Mouse (Mus musculus) myocyte (in vitro differentiated cells): ENCODE measurements around the gene Egln3. TPM values are rescaled to one million over a fixed set of nuclear protein-coding genes. Genes with fewer than 3 reads are reported as not detected.

Source experiments
- H3K27me3 ChIP-seq: one replicate; pipeline ENCODE4 v1.6.1; 2011; ENCODE audit not compliant: control insufficient read depth, insufficient read depth, insufficient read length
- H3K36me3 ChIP-seq: one replicate; pipeline ENCODE4 v1.6.1; 2011; ENCODE audit not compliant: control insufficient read depth, insufficient read depth
- H3K4me2 ChIP-seq: one replicate; pipeline ENCODE4 v1.6.1; 2011; ENCODE audit warnings: low read depth, control low read depth
- H3K4me3 ChIP-seq: one replicate; pipeline ENCODE4 v1.5.1; 2011; ENCODE audit warnings: mild to moderate bottlenecking, control low read depth, moderate library complexity
- H3K79me2 ChIP-seq: one replicate; pipeline ENCODE4 v1.6.1; 2011; ENCODE audit not compliant: control insufficient read depth, insufficient read depth
- H3ac ChIP-seq: one replicate; pipeline ENCODE4 v1.6.1; 2011; ENCODE audit not compliant: control insufficient read depth, insufficient read length
- CEBPB ChIP-seq: IDR thresholded peaks from 2 replicates; pipeline ENCODE4 v1.6.1; 2011; ENCODE audit warnings: mild to moderate bottlenecking, moderate library complexity; ENCODE audit not compliant: poor library complexity, insufficient read depth, severe bottlenecking
- E2F4 ChIP-seq: IDR thresholded peaks from one replicate; pipeline ENCODE4 v1.6.1; 2011; ENCODE audit warnings: mild to moderate bottlenecking, control low read depth, moderate library complexity; ENCODE audit not compliant: insufficient read depth
- MAX ChIP-seq: IDR thresholded peaks from one replicate; pipeline ENCODE4 v1.6.1; 2011; ENCODE audit warnings: low read depth, mild to moderate bottlenecking, control low read depth
- MYOD1 ChIP-seq, 3 experiments: IDR thresholded peaks; one replicate each; pipeline ENCODE4 v1.6.1; 2011; ENCODE audit warnings: control low read depth in 2 of 3, low read depth in 2 of 3, mild to moderate bottlenecking in 2 of 3, moderate library complexity in 1 of 3; ENCODE audit not compliant: insufficient read length in 2 of 3, control insufficient read depth in 1 of 3
- MYOG ChIP-seq, 3 experiments: IDR thresholded peaks; one replicate each; pipeline ENCODE4 v1.6.1; 2011; ENCODE audit warnings: control low read depth in 2 of 3, low read depth in 2 of 3, mild to moderate bottlenecking in 2 of 3; ENCODE audit not compliant: insufficient read length in 2 of 3, control insufficient read depth in 1 of 3, insufficient read depth in 1 of 3
- POLR2A ChIP-seq: IDR thresholded peaks from one replicate; pipeline ENCODE4 v1.6.1; 2011; ENCODE audit warnings: low read depth, mild to moderate bottlenecking, control low read depth, moderate library complexity; ENCODE audit not compliant: insufficient read length
- POLR2AphosphoS2 ChIP-seq: IDR thresholded peaks from one replicate; pipeline ENCODE4 v1.6.1; 2011; ENCODE audit warnings: low read depth, control low read depth; ENCODE audit not compliant: insufficient read length
- REST ChIP-seq: IDR thresholded peaks from one replicate; pipeline ENCODE4 v1.6.1; 2011; ENCODE audit warnings: mild to moderate bottlenecking, control low read depth, moderate library complexity; ENCODE audit not compliant: insufficient read depth, insufficient read length
- SRF ChIP-seq: IDR thresholded peaks from one replicate; pipeline ENCODE4 v1.6.1; 2011; ENCODE audit warnings: low read depth; ENCODE audit not compliant: control insufficient read depth, insufficient read length
- TCF12 ChIP-seq: IDR thresholded peaks from one replicate; pipeline ENCODE4 v1.6.1; 2011; ENCODE audit warnings: mild to moderate bottlenecking, control low read depth; ENCODE audit not compliant: poor library complexity, insufficient read depth, severe bottlenecking
- TCF3 ChIP-seq: IDR thresholded peaks from one replicate; pipeline ENCODE4 v1.6.1; 2011; ENCODE audit warnings: low read depth, control low read depth; ENCODE audit not compliant: insufficient read length
- USF1 ChIP-seq: IDR thresholded peaks from one replicate; pipeline ENCODE4 v1.6.1; 2011; ENCODE audit warnings: low read depth, mild to moderate bottlenecking, control low read depth, moderate library complexity
- polyA plus RNA-seq: library from polyadenylated mRNA; unstranded; fragments of >200 nt; fragmentation: generic; extraction: Trizol; gene quantifications from one replicate; pipeline ENCODE4 v1.2.1, GENCODE M21; 2012; ENCODE audit warnings: missing spikeins

Egln3 gene
- polyA plus RNA-seq, 1 experiment = 130 TPM

DNA sequence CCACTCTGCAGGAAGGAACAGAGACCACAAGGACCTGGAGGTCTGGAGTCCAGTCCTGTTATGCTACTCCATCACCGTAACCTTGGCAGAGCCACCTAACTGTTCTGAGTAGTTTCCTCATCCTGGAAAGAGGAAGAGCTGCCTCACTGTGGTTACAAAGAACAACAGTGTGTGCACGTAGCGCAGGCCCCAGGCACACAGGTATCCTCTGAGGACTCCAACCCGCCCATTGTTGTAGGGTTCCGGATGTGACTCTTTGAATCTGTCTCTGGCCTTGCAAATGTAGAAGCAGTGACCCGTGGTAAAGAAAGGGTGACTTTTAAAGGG lies 39.0 kb downstream of the Egln3 start:
- Histone ChIP-seq H3ac (no peak overlapping the region), H3K27me3 (no peaks in the 10 kb centered on the region), H3K4me2 (no peak overlapping the region), H3K4me3 (no peak overlapping the region), H3K79me2 (no peaks in the 10 kb centered on the region), H3K36me3 (no peaks in the 10 kb centered on the region)
- TF ChIP-seq E2F4 = no peak
- no peak for TF ChIP-seq CEBPB
- TF ChIP-seq POLR2AphosphoS2 = no peak
- TF ChIP-seq SRF = no peak

DNA sequence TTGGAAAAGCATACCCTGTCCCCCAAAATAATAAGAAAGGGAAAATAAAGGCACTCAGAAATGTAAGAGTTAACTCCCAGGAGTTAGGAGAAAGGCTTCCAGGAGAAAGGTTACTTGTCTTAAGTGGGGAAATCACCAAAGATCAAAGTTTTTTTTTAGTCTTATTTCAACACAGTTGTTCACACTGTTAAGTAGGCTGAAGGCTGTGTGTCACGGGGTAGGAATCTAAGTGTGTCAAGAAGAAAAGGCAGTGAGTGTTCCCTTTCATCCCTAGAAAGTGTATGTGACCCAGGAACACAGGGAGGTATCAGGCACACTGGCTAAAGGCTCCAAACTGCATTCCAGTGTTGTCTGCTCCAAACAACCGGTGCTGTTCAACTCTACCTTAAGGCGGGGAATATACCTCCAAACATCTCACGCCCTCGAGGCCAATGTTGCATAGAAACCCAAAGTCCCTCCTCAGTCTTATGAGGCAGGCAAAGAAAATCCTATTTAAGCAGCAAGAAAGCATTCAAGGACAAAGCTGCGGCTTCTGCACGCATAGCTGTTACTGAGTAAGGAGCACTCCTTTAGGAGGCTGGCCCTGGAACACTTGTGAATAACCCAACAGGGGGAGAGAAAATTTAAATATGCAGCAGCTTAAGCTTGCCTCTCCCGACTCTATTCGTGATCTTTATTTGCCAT lies 39.5 kb downstream of the Egln3 start:
- no peaks in the 10 kb centered on the region for H3K27me3 ChIP-seq
- TF ChIP-seq POLR2A = no peak
- no peak for TF ChIP-seq POLR2AphosphoS2
- TF ChIP-seq TCF12 = no peak
- no peak for TF ChIP-seq SRF
- no peak for TF ChIP-seq CEBPB
- TF ChIP-seq MAX = no peak
- no peak for TF ChIP-seq E2F4
- TF ChIP-seq REST = no peak
- no peak for TF ChIP-seq MYOG (IDR thresholded peaks at IDR 0.05; ENCODE audit: control insufficient read depth in 1 of 3, insufficient read depth in 1 of 3, insufficient read length in 2 of 3, low read depth in 2 of 3)
- TF ChIP-seq MYOD1 (IDR thresholded peaks at IDR 0.05; ENCODE audit: control insufficient read depth in 1 of 3, insufficient read length in 2 of 3, low read depth in 2 of 3) = no peak
- no peak for TF ChIP-seq USF1
- no peak for TF ChIP-seq TCF3
- no peaks in the 10 kb centered on the region for H3K36me3 ChIP-seq
- H3K4me2 ChIP-seq = no peak overlapping the region
- no peak overlapping the region for H3K4me3 ChIP-seq
- no peak overlapping the region for H3ac ChIP-seq
- no peaks in the 10 kb centered on the region for H3K79me2 ChIP-seq

- Histone ChIP-seq H3ac (no peak overlapping the region), H3K36me3 (no peaks in the 10 kb centered on the region), H3K4me2 (peak overlapping the region; percentile 95), H3K27me3 (no peaks in the 10 kb centered on the region), H3K79me2 (no peaks in the 10 kb centered on the region), H3K4me3 (peak overlapping the region; percentile 16)
- TF ChIP-seq TCF3 (no peak), REST (no peak), MYOD1 (IDR thresholded peaks at IDR 0.05; ENCODE audit: control insufficient read depth in 1 of 3, insufficient read length in 2 of 3, low read depth in 2 of 3) (no peak), CEBPB (no peak), SRF (no peak), TCF12 (no peak), MYOG (IDR thresholded peaks at IDR 0.05; ENCODE audit: control insufficient read depth in 1 of 3, insufficient read depth in 1 of 3, insufficient read length in 2 of 3, low read depth in 2 of 3) (no peak), POLR2AphosphoS2 (no peak)
Measured at GRCm38 (mm10) chr12:54163166-54163565, 40.5 kb downstream of the Egln3 start.

GRCm38 (mm10) chr12:54162637-54163131 lies 41.0 kb downstream of the Egln3 start:
- Histone ChIP-seq H3K36me3 (no peaks in the 10 kb centered on the region), H3K27me3 (no peaks in the 10 kb centered on the region), H3K4me2 (peak overlapping the region; percentile 95), H3ac (no peak overlapping the region), H3K4me3 (peak overlapping the region; percentile 16), H3K79me2 (no peaks in the 10 kb centered on the region)
- no peak for TF ChIP-seq POLR2AphosphoS2
- TF ChIP-seq E2F4 = no peak
- TF ChIP-seq TCF12 = no peak
- no peak for TF ChIP-seq TCF3
- TF ChIP-seq SRF = no peak
- no peak for TF ChIP-seq MYOG (IDR thresholded peaks at IDR 0.05; ENCODE audit: control insufficient read depth in 1 of 3, insufficient read depth in 1 of 3, insufficient read length in 2 of 3, low read depth in 2 of 3)
- peak; percentile 55 for TF ChIP-seq POLR2A
- no peak for TF ChIP-seq CEBPB

GRCm38 (mm10) chr12:54161468-54162202 lies 42.0 kb downstream of the Egln3 start:
- no peak for TF ChIP-seq POLR2A
- no peak for TF ChIP-seq TCF3
- TF ChIP-seq POLR2AphosphoS2 = no peak
- no peak for TF ChIP-seq MAX
- TF ChIP-seq TCF12 = no peak
- no peak for TF ChIP-seq CEBPB
- TF ChIP-seq MYOD1 (IDR thresholded peaks at IDR 0.05; ENCODE audit: control insufficient read depth in 1 of 3, insufficient read length in 2 of 3, low read depth in 2 of 3) = no peak
- no peak for TF ChIP-seq REST
- TF ChIP-seq MYOG (IDR thresholded peaks at IDR 0.05; ENCODE audit: control insufficient read depth in 1 of 3, insufficient read depth in 1 of 3, insufficient read length in 2 of 3, low read depth in 2 of 3) = no peak
- no peak for TF ChIP-seq E2F4
- TF ChIP-seq SRF = no peak
- no peak for TF ChIP-seq USF1
- Histone ChIP-seq H3K4me2 (no peak overlapping the region), H3K4me3 (peak overlapping the region; percentile 16), H3K36me3 (no peaks in the 10 kb centered on the region), H3K27me3 (no peaks in the 10 kb centered on the region), H3K79me2 (no peaks in the 10 kb centered on the region), H3ac (no peak overlapping the region)
